Mouse (Mus musculus): Measurements from ENCODE around the gene Pcyt1b.

The Pcyt1b gene

GRCm38 (mm10) chrX:93732407-93732806 lies 77.7 kb downstream of the Pcyt1b start:
- DNase-seq (ENCODE audit: low read depth, low spot score): no peak

GRCm38 (mm10) chrX:93732975-93733748 lies 78.5 kb downstream of the Pcyt1b start:
- DNase-seq (ENCODE audit: low read depth, low spot score): no peak

GRCm38 (mm10) chrX:93749165-93749564 lies 94.5 kb downstream of the Pcyt1b start:
- no peak for DNase-seq (ENCODE audit: low read depth, low spot score)

- DNase-seq (ENCODE audit: low read depth, low spot score): no peak
Observed at GRCm38 (mm10) chrX:93750566-93750965, 95.9 kb downstream of the Pcyt1b start.

GRCm38 (mm10) chrX:93755210-93755842 lies 100.7 kb downstream of the Pcyt1b start:
- DNase-seq (ENCODE audit: low read depth, low spot score): no peak

GRCm38 (mm10) chrX:93756867-93757455 lies 102.3 kb downstream of the Pcyt1b start:
- DNase-seq (ENCODE audit: low read depth, low spot score): no peak

- DNase-seq (ENCODE audit: low read depth, low spot score): no peak
Observed at GRCm38 (mm10) chrX:93760770-93761169, 106.1 kb downstream of the Pcyt1b start.

GRCm38 (mm10) chrX:93789562-93789961 lies 134.9 kb downstream of the Pcyt1b start:
- no peak for DNase-seq (ENCODE audit: low read depth, low spot score)

GRCm38 (mm10) chrX:93793168-93793567 lies 138.5 kb downstream of the Pcyt1b start:
- DNase-seq (ENCODE audit: low read depth, low spot score): peak; percentile 46

Measured in R1 (cell line).